ENCODE assay signal across 14 mouse cellular contexts in genomic region chr2:73371530-73372335, GRCm38 (mm10). TPM values are rescaled to one million over a fixed set of nuclear protein-coding genes. Genes with fewer than 3 reads are reported as not detected.
DNase-seq lines count a peak whose midpoint lies in the region; ATAC-seq and TF ChIP-seq lines count a peak whose summit lies in the region.
"Had no signal": no experiment of that assay in that cellular context is flagged by ENCODE, and none has a peak within 500 bp of the region (broad histone marks: within the 10 kb centered on the region; RNA-seq: fewer than 3 reads in every experiment).

No protein-coding gene starts in this region.

- H3K9ac ChIP-seq in liver, embryonic 15.5 days, result no peak overlapping the region
- no peak overlapping the region for H3K9ac ChIP-seq in liver, embryonic 12.5 days
- H3K9ac ChIP-seq: limb, embryonic 15.5 days had no signal

- DNase-seq in frontal cortex, postnatal 36 days (ENCODE audit: low spot score in 2 of 2), result no peak
- DNase-seq in right cerebral cortex, postnatal 14 days, result no peak
- no peak for DNase-seq in ovary, postnatal 36 days (ENCODE audit: low spot score)
- DNase-seq: adrenal gland, postnatal 14 days; cerebellum, adult 11-12 months; kidney, postnatal 4 days had no signal

- ATAC-seq in frontal cortex, adult (ENCODE audit: low TSS enrichment), result 0 out of 2 replicates have a peak, but pooled peaks have one; percentile 20
- no peak for ATAC-seq in liver, embryonic 15.5 days (ENCODE audit: insufficient read depth)
- ATAC-seq in liver, embryonic 12.5 days, result no peak
- peak; percentile 70 for ATAC-seq in megakaryocyte progenitor cell, adult 5-6 weeks (replicated peaks; ENCODE audit: poor library complexity)
- ATAC-seq: intestine, postnatal 0 days had no signal

- H3K27ac ChIP-seq in liver, embryonic 15.5 days (replicated peaks), result 0 out of 2 replicates have a peak overlapping the region, but pooled peaks have one; percentile 29
- no peak overlapping the region for H3K27ac ChIP-seq in liver, embryonic 12.5 days
- H3K27ac ChIP-seq in cortical plate, adult 2 months (ENCODE audit: insufficient read depth, low read length), result peak overlapping the region; percentile 88; the same call in 1 of the 2 replicates
- H3K27ac ChIP-seq: limb, embryonic 15.5 days had no signal

- H3K36me3 ChIP-seq in liver, embryonic 15.5 days (replicated peaks), result peaks cover 8% of the 10 kb centered on the region; the same call in 1 of the 2 replicates
- H3K36me3 ChIP-seq in liver, embryonic 12.5 days, result peaks cover 6% of the 10 kb centered on the region
- H3K36me3 ChIP-seq: limb, embryonic 15.5 days had no signal

- WGBS in liver, embryonic 15.5 days (ENCODE audit: insufficient replicate concordance), result 65% methylated on average over 9 of the region's 9 CpGs
- WGBS in liver, embryonic 12.5 days (ENCODE audit: insufficient replicate concordance), result 73% methylated on average over 9 of the region's 9 CpGs

- H3K27me3 ChIP-seq in liver, embryonic 15.5 days, result no peaks in the 10 kb centered on the region
- no peaks in the 10 kb centered on the region; the same call in 1 of the 2 replicates for H3K27me3 ChIP-seq in liver, embryonic 12.5 days (replicated peaks)
- H3K27me3 ChIP-seq: limb, embryonic 15.5 days had no signal

- no peak overlapping the region for H3K4me3 ChIP-seq in liver, embryonic 15.5 days (replicated peaks)
- H3K4me3 ChIP-seq in liver, embryonic 12.5 days, result no peak overlapping the region
- no peak overlapping the region for H3K4me3 ChIP-seq in cortical plate, adult 2 months (ENCODE audit: insufficient read depth, low read length)
- H3K4me3 ChIP-seq: erythroblast, embryonic 14.5 days; limb, embryonic 15.5 days had no signal

- TF ChIP-seq CTCF in cortical plate, adult 2 months (IDR thresholded peaks at IDR 0.05; ENCODE audit: extremely low read depth, insufficient read depth, low read length), result no peak

- H3K4me2 ChIP-seq in liver, embryonic 15.5 days, result no peak overlapping the region
- no peak overlapping the region for H3K4me2 ChIP-seq in liver, embryonic 12.5 days
- H3K4me2 ChIP-seq: limb, embryonic 15.5 days had no signal

- no peak for TF ChIP-seq POLR2A in cortical plate, adult 2 months (IDR thresholded peaks at IDR 0.05; ENCODE audit: extremely low read depth, insufficient read depth, low read length)

- H3K9me3 ChIP-seq in liver, embryonic 15.5 days (replicated peaks), result no peaks in the 10 kb centered on the region
- H3K9me3 ChIP-seq in liver, embryonic 12.5 days (replicated peaks), result no peaks in the 10 kb centered on the region
- H3K9me3 ChIP-seq: limb, embryonic 15.5 days had no signal

- H3K4me1 ChIP-seq in liver, embryonic 15.5 days (replicated peaks), result no peaks in the 10 kb centered on the region; the same call in 1 of the 2 replicates
- no peaks in the 10 kb centered on the region for H3K4me1 ChIP-seq in liver, embryonic 12.5 days
- peaks cover 3% of the 10 kb centered on the region; the same call in 1 of the 2 replicates for H3K4me1 ChIP-seq in cortical plate, adult 2 months (ENCODE audit: control insufficient read depth, insufficient read depth, low read length)
- H3K4me1 ChIP-seq: limb, embryonic 15.5 days had no signal

RNA-seq across cellular contexts. Expression of gene Gpr155, which starts 14.6 kb away (rescaled TPM):
- polyA plus RNA-seq in liver, embryonic 15.5 days (2015; fragmentation: Nextera tagmentation; extraction: Ambion mirVana), result 6.4 and 7.3 TPM in 2 replicates
- polyA plus RNA-seq in liver, embryonic 12.5 days (2016; fragmentation: Nextera tagmentation; extraction: Ambion mirVana), result 8.7 and 9.2 TPM in 2 replicates
- polyA plus RNA-seq in cortical plate, adult 2 months (2012; rRNA removed), result 25.9 and 26.6 TPM in 2 replicates
- 1.0 and 1.1 TPM in 2 replicates for total RNA-seq in megakaryocyte progenitor cell, adult 5-6 weeks (2015)
- 1.8 and 2.9 TPM in 2 replicates for total RNA-seq in megakaryocyte progenitor cell, adult 5-6 weeks (2017)

RNA-seq across cellular contexts. Expression of gene Cir1, which starts 59.2 kb away (rescaled TPM):
- 14.1 and 17.4 TPM in 2 replicates for polyA plus RNA-seq in liver, embryonic 15.5 days (2015; fragmentation: Nextera tagmentation; extraction: Ambion mirVana)
- 17.4 and 19.1 TPM in 2 replicates for polyA plus RNA-seq in liver, embryonic 12.5 days (2016; fragmentation: Nextera tagmentation; extraction: Ambion mirVana)
- polyA plus RNA-seq in cortical plate, adult 2 months (2012; rRNA removed), result 26.7 and 29.2 TPM in 2 replicates
- 11.3 and 14.8 TPM in 2 replicates for total RNA-seq in megakaryocyte progenitor cell, adult 5-6 weeks (2015)
- 9.7 and 20.9 TPM in 2 replicates for total RNA-seq in megakaryocyte progenitor cell, adult 5-6 weeks (2017)

RNA-seq across cellular contexts. Expression of gene Scrn3, which starts 59.3 kb away (rescaled TPM):
- polyA plus RNA-seq in liver, embryonic 15.5 days (2015; fragmentation: Nextera tagmentation; extraction: Ambion mirVana), result 27.9 and 28.5 TPM in 2 replicates
- polyA plus RNA-seq in liver, embryonic 12.5 days (2016; fragmentation: Nextera tagmentation; extraction: Ambion mirVana), result 27.1 and 28.3 TPM in 2 replicates
- 22.8 and 24.8 TPM in 2 replicates for polyA plus RNA-seq in cortical plate, adult 2 months (2012; rRNA removed)
- 7.5 and 13.9 TPM in 2 replicates for total RNA-seq in megakaryocyte progenitor cell, adult 5-6 weeks (2015)
- total RNA-seq in megakaryocyte progenitor cell, adult 5-6 weeks (2017), result 15.5 and 22.7 TPM in 2 replicates

Comparison
In these comparisons a context has a peak if more than half of its experiments do, and no peak if none do; other contexts are left out.
1. ATAC-seq: peak in frontal cortex, adult (single experiment) and megakaryocyte progenitor cell, adult 5-6 weeks (single experiment); none in liver, embryonic 15.5 days (single experiment) and liver, embryonic 12.5 days (single experiment).